Mouse (Mus musculus): ENCODE results near the gene Trex1. TPM values are rescaled to one million over a fixed set of nuclear protein-coding genes. Genes with fewer than 3 reads are reported as not detected.

The Trex1 gene
- 18.5 and 25.6 TPM in 2 replicates for polyA plus RNA-seq (2015; fragmentation: Nextera tagmentation; extraction: Ambion mirVana)

GRCm38 (mm10) chr9:109059136-109059903 lies at the start of gene Trex1:
Gene Trex1 (minus strand): TSS chr9:109059734.

DNA sequence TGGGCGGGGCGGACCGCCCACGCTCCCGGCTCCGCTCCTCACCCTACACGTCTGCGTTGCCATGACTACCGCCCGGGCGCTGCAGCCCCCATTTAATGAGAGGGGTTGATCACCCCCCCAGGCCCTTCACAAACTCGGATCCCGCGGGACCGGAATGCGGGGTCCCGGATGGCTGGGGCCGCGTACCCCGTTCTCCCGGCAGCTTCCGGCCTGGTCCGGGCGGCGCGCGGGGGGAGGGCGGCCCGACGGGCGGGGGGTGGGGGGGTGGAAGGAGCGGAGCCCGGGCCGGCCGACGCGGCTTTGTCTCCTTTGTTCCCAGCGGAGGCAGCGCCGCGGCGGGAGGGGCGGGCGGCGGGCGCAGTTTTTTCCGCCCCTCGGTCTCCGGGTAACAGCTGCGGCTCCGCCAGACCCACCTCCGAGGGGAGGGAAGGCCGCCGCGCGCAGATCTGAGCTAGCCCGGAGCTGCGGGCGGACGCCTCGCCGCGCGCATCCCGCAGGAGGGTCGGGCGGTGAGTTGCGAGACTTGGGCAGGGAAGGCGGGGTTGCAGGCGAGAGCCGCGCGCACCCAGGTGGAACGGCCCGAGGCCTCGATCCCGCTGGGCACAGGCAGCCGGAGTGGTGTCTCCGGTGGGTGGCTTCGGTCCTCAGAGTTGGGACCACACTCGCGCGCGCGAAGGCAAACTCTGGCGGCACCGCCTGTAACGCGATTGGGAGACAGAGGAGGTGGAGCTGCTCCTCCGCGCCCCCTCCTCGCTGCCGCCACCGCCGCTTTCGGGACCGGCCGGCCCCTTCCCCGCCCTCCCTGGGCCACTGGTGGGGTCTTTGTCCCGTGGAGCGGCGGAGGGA lies 35.8 kb upstream of the Trex1 start, which contains the start of gene Plxnb1:
Gene Plxnb1, plus strand, starts transcription at position 253 of the 846 bp plus-strand sequence.

DNA sequence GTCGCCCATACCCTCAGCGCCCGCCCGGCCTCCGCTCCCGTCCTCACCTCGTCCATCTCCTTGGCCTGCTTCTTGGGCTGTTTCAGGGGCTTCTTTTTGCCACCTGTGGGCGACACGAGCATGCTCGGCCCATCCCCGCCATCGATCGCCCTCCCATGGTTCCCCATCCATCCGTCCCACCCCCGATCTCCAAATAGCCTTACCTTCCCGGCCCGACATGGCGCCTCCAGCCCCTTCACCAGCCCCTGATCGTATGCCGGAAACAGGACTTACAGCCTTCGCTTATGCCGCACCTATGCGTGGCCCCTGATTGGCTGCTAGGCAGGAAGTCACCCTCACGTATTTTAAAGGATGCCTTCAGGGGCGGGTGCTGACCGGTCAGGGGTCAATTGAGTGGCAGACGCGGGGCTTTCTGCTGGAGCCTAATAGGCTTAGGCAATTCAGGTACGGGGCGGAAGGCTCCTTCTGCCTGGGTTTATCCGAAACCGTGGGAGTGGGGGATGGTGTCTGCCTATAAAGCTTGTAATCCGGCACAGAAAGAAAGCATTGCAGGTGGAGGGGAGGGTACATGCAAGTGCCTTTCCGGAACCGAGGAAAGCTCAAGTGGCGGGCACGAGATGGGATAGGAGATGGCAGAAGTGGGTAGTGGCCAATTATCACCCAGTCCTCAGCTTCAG lies 22.7 kb upstream of the Trex1 start, which contains the start of the genes Ccdc51 and Tma7:
Gene Ccdc51, plus strand, starts transcription at position 370 of the 677 bp plus-strand sequence.
Gene Tma7, minus strand, starts transcription at position 464 of the 677 bp plus-strand sequence.

GRCm38 (mm10) chr9:109073661-109074573 lies 14.4 kb upstream of the Trex1 start, which contains the start of gene Atrip:
Gene Atrip (minus strand): TSS chr9:109074124.

DNA sequence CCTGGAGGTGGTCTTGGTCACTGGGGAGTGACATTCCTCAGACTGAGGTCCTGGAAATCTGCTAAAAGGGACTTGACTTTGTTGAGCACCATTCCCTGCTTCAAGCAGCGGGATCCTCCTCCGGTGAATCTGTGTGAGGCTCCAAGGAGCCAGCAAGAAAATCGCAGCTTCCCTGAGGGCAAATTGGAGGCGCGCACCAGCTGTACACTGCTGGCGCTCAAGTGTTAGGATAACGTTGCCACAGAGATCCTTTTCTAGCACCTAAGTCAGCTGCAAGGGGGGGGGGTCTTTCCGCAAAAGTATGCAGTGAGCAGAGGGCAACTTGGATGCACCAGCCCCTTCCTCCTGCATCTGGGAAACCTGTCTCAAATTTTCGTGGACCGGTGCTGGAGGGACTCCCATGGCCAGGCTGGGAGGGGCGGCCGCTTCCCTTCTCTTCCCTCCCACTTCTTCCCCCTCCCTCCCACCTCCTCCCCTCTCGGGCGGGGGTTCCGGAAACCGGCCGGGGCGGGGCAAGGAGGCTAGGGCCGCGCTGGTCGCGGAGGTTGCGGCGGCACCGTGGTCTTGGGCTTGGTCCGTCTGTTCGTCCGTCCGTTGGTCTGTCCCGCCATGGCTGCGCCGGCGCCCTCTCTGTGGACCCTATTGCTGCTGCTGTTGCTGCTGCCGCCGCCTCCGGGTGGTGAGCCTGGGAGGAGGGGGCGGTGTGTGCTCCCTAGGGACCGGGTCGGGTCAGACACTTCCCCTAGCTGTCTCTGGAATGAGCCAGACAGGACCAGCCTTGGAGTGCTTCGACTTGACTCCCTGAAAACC lies 21.2 kb downstream of the Trex1 start, which contains the start of gene Shisa5:
Gene Shisa5, plus strand, starts transcription at position 480 of the 810 bp plus-strand sequence.

Other genes starting within 250 kb of the Trex1 start
- gene Celsr3, start 233.4 kb downstream of the Trex1 start, polyA plus RNA-seq (2015; fragmentation: Nextera tagmentation; extraction: Ambion mirVana): 0.08 and 0.42 TPM in 2 replicates
- 5.2 and 5.4 TPM in 2 replicates for gene Slc26a6, start 206.5 kb downstream of the Trex1 start, polyA plus RNA-seq (2015; fragmentation: Nextera tagmentation; extraction: Ambion mirVana)
- not detected in 2 replicates for gene Tmem89, start 145.1 kb downstream of the Trex1 start, polyA plus RNA-seq (2015; fragmentation: Nextera tagmentation; extraction: Ambion mirVana)
- 369 and 386 TPM in 2 replicates for gene Uqcrc1, start 123.1 kb downstream of the Trex1 start, polyA plus RNA-seq (2015; fragmentation: Nextera tagmentation; extraction: Ambion mirVana)
- gene Col7a1, start 106.1 kb downstream of the Trex1 start, polyA plus RNA-seq (2015; fragmentation: Nextera tagmentation; extraction: Ambion mirVana): 2.6 and 3.5 TPM in 2 replicates
- not detected in 2 replicates for gene Ucn2, start 73.7 kb downstream of the Trex1 start, polyA plus RNA-seq (2015; fragmentation: Nextera tagmentation; extraction: Ambion mirVana)
- gene Pfkfb4, start 68.0 kb downstream of the Trex1 start, polyA plus RNA-seq (2015; fragmentation: Nextera tagmentation; extraction: Ambion mirVana): 6.9 and 8.0 TPM in 2 replicates
- gene Shisa5, start 21.2 kb downstream of the Trex1 start, polyA plus RNA-seq (2015; fragmentation: Nextera tagmentation; extraction: Ambion mirVana): 134 and 166 TPM in 2 replicates
- 13.7 and 17.2 TPM in 2 replicates for gene Atrip, start 14.4 kb upstream of the Trex1 start, polyA plus RNA-seq (2015; fragmentation: Nextera tagmentation; extraction: Ambion mirVana)
- 7.1 and 9.1 TPM in 2 replicates for gene Ccdc51, start 22.8 kb upstream of the Trex1 start, polyA plus RNA-seq (2015; fragmentation: Nextera tagmentation; extraction: Ambion mirVana)
- 350 and 394 TPM in 2 replicates for gene Tma7, start 22.9 kb upstream of the Trex1 start, polyA plus RNA-seq (2015; fragmentation: Nextera tagmentation; extraction: Ambion mirVana)
- 3.3 and 3.7 TPM in 2 replicates for gene Plxnb1, start 35.7 kb upstream of the Trex1 start, polyA plus RNA-seq (2015; fragmentation: Nextera tagmentation; extraction: Ambion mirVana)
- 0.08 and 0.14 TPM in 2 replicates for gene Fbxw21, start 102.3 kb upstream of the Trex1 start, polyA plus RNA-seq (2015; fragmentation: Nextera tagmentation; extraction: Ambion mirVana)
- not detected in 2 replicates for gene Fbxw13, start 136.2 kb upstream of the Trex1 start, polyA plus RNA-seq (2015; fragmentation: Nextera tagmentation; extraction: Ambion mirVana)
- 0.48 TPM in 1 of 2 replicates, not detected in the other for gene Fbxw20, start 175.0 kb upstream of the Trex1 start, polyA plus RNA-seq (2015; fragmentation: Nextera tagmentation; extraction: Ambion mirVana)
- gene Fbxw14, start 227.9 kb upstream of the Trex1 start, polyA plus RNA-seq (2015; fragmentation: Nextera tagmentation; extraction: Ambion mirVana): 0.30 and 0.59 TPM in 2 replicates

All from urinary bladder, postnatal 0 days (tissue).